Mouse (Mus musculus) brain, embryonic 14.5 days (tissue): ENCODE data around the gene Tnfrsf25.

Source experiments
- CTCF ChIP-seq: fragments of 200-500 bp; IDR thresholded peaks from 2 replicates; pipeline ENCODE4 v1.5.1; 2012; ENCODE audit warnings: inconsistent platforms, mild to moderate bottlenecking, moderate library complexity, borderline replicate concordance; ENCODE audit not compliant: insufficient read depth, insufficient read length; ENCODE audit errors: extremely low read depth
- POLR2A ChIP-seq: fragments of 200-500 bp; IDR thresholded peaks from 2 replicates; pipeline ENCODE4 v1.6.1; 2012; ENCODE audit warnings: mild to moderate bottlenecking, inconsistent platforms, borderline replicate concordance; ENCODE audit not compliant: poor library complexity, insufficient read depth, insufficient read length, severe bottlenecking; ENCODE audit errors: extremely low read depth

GRCm38 (mm10) chr4:152067280-152067679, 48.5 kb upstream of the Tnfrsf25 start:
- TF ChIP-seq CTCF (no peak), POLR2A (no peak)
